Mouse (Mus musculus) neural tube, embryonic 12.5 days (tissue): ENCODE measurements around the gene Wars2. TPM values are rescaled to one million over a fixed set of nuclear protein-coding genes. Genes with fewer than 3 reads are reported as not detected.

Experiments
- ATAC-seq: fragments of 200-750 bp; cut with Nextera tagmentation; 2 replicates; pipeline ENCODE4 v1.8.0; 2017; ENCODE audit warnings: low read depth, mild to moderate bottlenecking, moderate TSS enrichment, moderate library complexity; ENCODE audit not compliant: low FRiP score
- H3K27ac ChIP-seq: fragments of 300-500 bp; sonication (generic); 2 replicates; pipeline ENCODE4 v1.5.1; 2016
- H3K27me3 ChIP-seq: fragments of 300-500 bp; sonication (generic); replicated peaks from 2 replicates; pipeline ENCODE4 v1.6.1; 2016; ENCODE audit warnings: mild to moderate bottlenecking
- H3K36me3 ChIP-seq: fragments of 300-500 bp; sonication (generic); 2 replicates; pipeline ENCODE4 v1.6.1; 2016; ENCODE audit warnings: mild to moderate bottlenecking
- H3K4me1 ChIP-seq: fragments of 300-500 bp; sonication (generic); 2 replicates; pipeline ENCODE4 v1.6.1; 2016
- H3K4me2 ChIP-seq: fragments of 300-500 bp; sonication (generic); replicated peaks from 2 replicates; pipeline ENCODE4 v1.6.1; 2016; ENCODE audit warnings: mild to moderate bottlenecking
- H3K4me3 ChIP-seq: fragments of 300-500 bp; sonication (generic); 2 replicates; pipeline ENCODE4 v1.5.1; 2016
- H3K9ac ChIP-seq: fragments of 300-500 bp; sonication (generic); 2 replicates; pipeline ENCODE4 v1.6.1; 2016; ENCODE audit warnings: mild to moderate bottlenecking
- H3K9me3 ChIP-seq: fragments of 300-500 bp; sonication (generic); 2 replicates; pipeline ENCODE4 v1.6.1; 2016; ENCODE audit warnings: mild to moderate bottlenecking
- WGBS: fragments of 180-500 bp; shearing (Covaris S2); methylation state at CpG from one replicate; pipeline ENCODE4 v1.1.7; 2016; 5-methylcytosine and 5-hydroxymethylcytosine counted together
- microRNA-seq: library from miRNA; unstranded; fragments of <30 nt; microRNA quantifications from one replicate; pipeline ENCODE4, GENCODE M21; 2017
- polyA plus RNA-seq: library from polyadenylated mRNA; unstranded; fragments of >200 nt; fragmentation: Nextera tagmentation; extraction: Ambion mirVana; gene quantifications from 2 replicates; pipeline ENCODE4 v1.2.1, GENCODE M21; 2016

The Wars2 gene
- polyA plus RNA-seq, 1 experiment from 2014 or later: 5.5 TPM

DNA sequence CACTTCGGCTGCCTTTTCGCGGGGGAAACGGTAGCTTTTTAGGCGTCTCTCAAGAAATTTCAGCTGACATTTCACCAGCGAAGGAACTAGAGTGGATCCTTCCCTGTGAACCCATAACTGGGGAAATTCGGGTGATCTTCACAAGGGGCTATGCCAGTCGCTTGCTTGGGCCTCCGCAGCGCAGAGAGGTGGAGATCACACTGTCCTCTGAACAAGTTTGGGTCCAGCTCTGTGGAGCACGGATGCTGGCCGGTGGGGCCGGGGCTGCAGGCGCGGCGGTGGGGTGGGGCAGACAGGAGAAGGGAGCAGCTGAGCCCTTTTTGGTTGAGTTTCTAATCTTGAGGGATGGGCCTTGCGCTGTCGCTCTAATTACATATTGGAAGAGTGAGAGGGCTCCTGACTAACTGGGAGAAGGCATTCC, 120.5 kb downstream of the Wars2 start:
- Histone ChIP-seq H3K4me1 (0 out of 2 replicates have a peak, but pooled peaks cover 3% of the 10 kb centered on the region), H3K4me3 (no peak overlapping the region), H3K9me3 (no peaks in the 10 kb centered on the region), H3K4me2 (no peak overlapping the region), H3K27me3 (peaks cover 90% of the 10 kb centered on the region), H3K9ac (no peak overlapping the region), H3K36me3 (no peaks in the 10 kb centered on the region), H3K27ac (no peak overlapping the region)
- under 1% methylated on average over 18 of the region's 18 CpGs for WGBS
- ATAC-seq: no peak

DNA sequence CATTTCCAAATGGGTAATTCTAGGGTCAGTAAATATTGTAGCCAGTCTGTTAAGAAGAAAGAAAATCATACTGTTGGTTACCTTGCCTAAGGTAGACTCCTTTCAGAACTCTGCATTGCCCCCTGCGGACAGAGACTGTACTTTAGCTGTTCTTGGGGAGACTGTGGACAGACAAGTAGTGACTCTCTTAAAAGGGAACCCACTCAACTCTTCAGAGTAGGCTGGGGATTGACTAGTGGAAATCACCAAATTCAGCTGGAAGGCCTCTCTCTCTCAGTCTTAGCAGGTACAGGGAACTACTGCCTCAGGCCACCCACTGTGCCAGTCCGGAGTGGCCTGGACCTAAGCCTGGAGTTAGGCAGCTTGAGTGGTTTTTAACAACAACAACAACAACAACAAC, 121.1 kb downstream of the Wars2 start:
- no peak overlapping the region for H3K27ac ChIP-seq
- no peak overlapping the region for H3K4me3 ChIP-seq
- no peaks in the 10 kb centered on the region for H3K36me3 ChIP-seq
- no peaks in the 10 kb centered on the region for H3K9me3 ChIP-seq
- WGBS: 3% methylated on average over 2 of the region's 2 CpGs
- H3K4me2 ChIP-seq: no peak overlapping the region
- H3K4me1 ChIP-seq: 0 out of 2 replicates have a peak, but pooled peaks cover 1% of the 10 kb centered on the region
- no peak for ATAC-seq
- no peak overlapping the region for H3K9ac ChIP-seq
- peaks cover 89% of the 10 kb centered on the region for H3K27me3 ChIP-seq

DNA sequence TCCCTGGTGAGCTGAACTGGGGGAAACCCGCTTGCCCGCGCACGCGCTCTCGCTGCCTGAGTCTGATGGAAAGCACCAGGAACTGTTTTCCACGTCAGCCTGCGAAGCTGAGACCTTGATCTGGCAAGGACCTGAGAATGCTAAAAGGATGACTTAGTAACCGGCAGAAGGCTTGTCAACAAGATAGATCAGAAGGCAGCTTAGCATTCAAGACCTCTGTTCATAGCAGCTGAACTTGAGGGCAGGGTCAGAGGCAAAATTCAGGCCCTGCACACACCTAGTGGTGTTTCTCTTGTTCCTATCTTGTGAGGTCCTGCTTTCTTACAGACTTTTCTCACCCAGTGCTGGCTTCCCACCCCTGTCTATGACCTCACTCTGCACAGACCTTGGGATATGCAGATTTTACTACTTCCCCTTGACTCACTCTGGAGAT, 122.6 kb downstream of the Wars2 start:
- H3K27ac ChIP-seq: no peak overlapping the region
- no peaks in the 10 kb centered on the region for H3K4me1 ChIP-seq
- no peak for ATAC-seq
- H3K9me3 ChIP-seq: no peaks in the 10 kb centered on the region
- H3K36me3 ChIP-seq: no peaks in the 10 kb centered on the region
- no peak overlapping the region for H3K9ac ChIP-seq
- H3K4me3 ChIP-seq: no peak overlapping the region
- peaks cover 79% of the 10 kb centered on the region for H3K27me3 ChIP-seq
- 18% methylated on average over 9 of the region's 9 CpGs for WGBS
- no peak overlapping the region for H3K4me2 ChIP-seq

DNA sequence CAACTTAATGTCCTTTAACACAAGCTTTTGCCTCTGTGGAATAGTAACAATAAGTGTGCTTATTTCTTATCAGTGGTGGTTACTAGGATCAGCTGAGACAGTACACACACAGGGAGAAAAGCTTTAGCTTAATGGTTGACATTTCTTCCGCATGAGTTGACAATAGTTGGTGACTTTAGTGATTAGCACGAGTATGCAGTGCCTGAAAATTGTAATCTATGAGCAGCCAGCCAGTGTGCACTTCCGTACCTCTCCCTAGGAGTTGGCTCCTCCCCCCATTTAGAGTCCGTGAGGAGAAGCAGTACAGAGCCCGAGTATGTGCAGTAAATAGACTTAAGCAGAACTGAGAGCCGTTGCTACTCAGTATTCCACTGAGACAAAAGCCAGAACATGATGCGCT, 123.8 kb downstream of the Wars2 start:
- no peaks in the 10 kb centered on the region for H3K9me3 ChIP-seq
- no peak overlapping the region for H3K4me2 ChIP-seq
- no peak for ATAC-seq
- H3K4me3 ChIP-seq: no peak overlapping the region
- no peak overlapping the region for H3K27ac ChIP-seq
- H3K36me3 ChIP-seq: no peaks in the 10 kb centered on the region
- no peak overlapping the region for H3K9ac ChIP-seq
- H3K27me3 ChIP-seq: peaks cover 69% of the 10 kb centered on the region
- H3K4me1 ChIP-seq: no peaks in the 10 kb centered on the region
- 27% methylated on average over 7 of the region's 7 CpGs for WGBS

DNA sequence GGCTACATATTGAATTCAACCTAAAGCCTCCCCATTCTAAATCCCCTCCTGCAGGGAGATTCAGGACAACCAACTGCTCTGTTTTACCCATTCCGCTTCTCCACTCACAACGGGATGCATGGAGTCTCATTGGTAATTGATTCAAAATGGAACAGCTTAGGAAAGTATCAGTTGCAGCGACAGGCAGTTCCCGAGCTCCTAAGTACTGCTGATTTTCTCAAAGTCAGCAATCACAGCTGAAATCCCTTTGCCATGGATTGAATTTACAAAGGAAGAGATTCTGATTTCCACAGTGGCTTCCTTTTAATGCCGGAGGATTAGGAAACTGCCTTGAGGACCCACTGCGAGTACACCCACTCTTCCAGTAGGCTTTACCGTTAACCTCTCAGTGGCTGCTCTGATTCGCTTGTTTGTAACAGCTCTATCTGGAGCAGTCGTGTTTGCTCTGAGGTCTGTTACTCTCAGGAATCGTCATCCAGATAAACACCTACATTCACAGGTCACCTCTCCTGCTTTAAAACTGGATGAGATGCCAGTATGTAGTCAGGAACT, 126.0 kb downstream of the Wars2 start:
- ATAC-seq: no peak
- 61% methylated on average over 10 of the region's 10 CpGs for WGBS
- H3K27ac ChIP-seq: no peak overlapping the region
- no peaks in the 10 kb centered on the region for H3K4me1 ChIP-seq
- H3K27me3 ChIP-seq: peaks cover 52% of the 10 kb centered on the region
- H3K9ac ChIP-seq: no peak overlapping the region
- H3K9me3 ChIP-seq: no peaks in the 10 kb centered on the region
- H3K36me3 ChIP-seq: no peaks in the 10 kb centered on the region
- H3K4me3 ChIP-seq: no peak overlapping the region
- no peak overlapping the region for H3K4me2 ChIP-seq

DNA sequence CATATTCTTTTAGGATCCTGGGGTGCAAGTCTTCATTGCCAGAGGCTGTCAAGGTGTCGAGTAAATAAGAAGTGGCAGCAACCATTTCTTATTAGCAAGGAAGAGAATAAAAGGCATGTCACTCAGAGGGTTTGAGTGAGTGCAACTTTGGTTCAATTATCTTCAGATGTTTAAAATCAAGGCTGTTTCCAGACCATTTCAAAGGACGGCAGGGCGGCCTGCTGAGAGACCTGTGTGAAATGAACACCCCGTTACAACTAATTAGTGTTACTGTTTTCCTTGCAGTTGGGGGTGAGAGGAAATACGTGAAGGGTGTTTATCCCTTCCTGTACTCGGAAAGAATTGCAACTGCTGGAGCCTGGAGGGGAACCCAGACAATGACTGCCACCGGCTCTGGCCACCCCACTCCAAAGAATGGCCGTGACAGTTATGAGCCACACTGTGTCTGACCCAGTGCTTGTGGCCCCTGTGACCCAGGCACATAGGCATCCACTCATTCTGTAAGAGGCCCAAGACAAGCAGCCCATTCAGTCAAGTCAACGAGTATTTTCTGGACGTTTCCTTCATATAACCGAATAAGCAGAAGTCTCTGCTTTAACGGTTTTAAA, 137.2 kb downstream of the Wars2 start:
- no peaks in the 10 kb centered on the region for H3K27me3 ChIP-seq
- H3K4me2 ChIP-seq: no peak overlapping the region
- no peak overlapping the region for H3K9ac ChIP-seq
- no peaks in the 10 kb centered on the region for H3K9me3 ChIP-seq
- no peaks in the 10 kb centered on the region for H3K4me1 ChIP-seq
- no peaks in the 10 kb centered on the region for H3K36me3 ChIP-seq
- no peak overlapping the region for H3K27ac ChIP-seq
- no peak for ATAC-seq
- H3K4me3 ChIP-seq: no peak overlapping the region
- 43% methylated on average over 12 of the region's 12 CpGs for WGBS

DNA sequence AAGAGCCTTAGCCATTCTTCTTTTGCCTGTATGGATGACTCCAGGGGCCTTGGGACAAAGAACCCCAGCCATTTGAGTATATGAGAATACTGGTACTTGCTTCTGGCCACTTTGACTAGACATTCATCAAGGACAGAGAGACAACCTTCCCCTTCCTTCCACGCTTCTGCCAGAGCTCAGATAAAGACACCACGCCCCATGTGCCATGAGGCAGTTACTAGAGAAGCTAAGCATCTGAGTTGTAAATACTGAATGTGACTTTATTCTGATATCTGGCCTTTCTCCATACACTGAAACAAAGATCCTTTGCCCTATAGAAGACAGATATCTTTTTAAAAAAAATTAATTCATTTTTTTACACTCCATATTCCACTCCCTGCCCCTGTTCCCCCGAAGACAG, 138.8 kb downstream of the Wars2 start:
- Histone ChIP-seq H3K9ac (no peak overlapping the region), H3K9me3 (no peaks in the 10 kb centered on the region), H3K27me3 (no peaks in the 10 kb centered on the region), H3K27ac (no peak overlapping the region), H3K4me1 (no peaks in the 10 kb centered on the region), H3K4me3 (no peak overlapping the region), H3K4me2 (no peak overlapping the region), H3K36me3 (no peaks in the 10 kb centered on the region)
- ATAC-seq: no peak
- WGBS: 90% methylated on average over 3 of the region's 3 CpGs

DNA sequence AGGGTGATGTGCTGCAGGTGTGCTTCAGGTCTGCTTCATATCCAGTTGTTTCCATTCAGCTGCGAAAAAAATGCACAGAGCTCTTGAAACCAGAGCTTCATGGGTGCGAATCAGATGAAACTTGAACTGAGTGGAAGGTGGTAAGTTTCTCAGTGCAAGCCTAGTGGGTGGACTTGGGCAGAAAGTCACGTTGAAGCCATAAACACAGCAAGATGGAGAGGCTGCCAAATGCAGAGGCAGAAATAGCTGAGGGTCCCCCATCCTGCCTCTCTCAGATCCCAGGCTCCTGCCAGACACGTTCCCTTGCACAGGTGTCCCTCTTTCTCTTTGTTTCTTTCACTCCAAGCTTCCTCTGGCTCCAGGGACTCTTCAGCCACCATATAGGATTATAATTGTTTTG, 140.6 kb downstream of the Wars2 start:
- Histone ChIP-seq H3K4me1 (no peaks in the 10 kb centered on the region), H3K9me3 (no peaks in the 10 kb centered on the region), H3K9ac (no peak overlapping the region), H3K27ac (no peak overlapping the region), H3K36me3 (no peaks in the 10 kb centered on the region), H3K27me3 (no peaks in the 10 kb centered on the region), H3K4me2 (no peak overlapping the region), H3K4me3 (no peak overlapping the region)
- WGBS: 72% methylated on average over 4 of the region's 4 CpGs
- ATAC-seq: no peak

DNA sequence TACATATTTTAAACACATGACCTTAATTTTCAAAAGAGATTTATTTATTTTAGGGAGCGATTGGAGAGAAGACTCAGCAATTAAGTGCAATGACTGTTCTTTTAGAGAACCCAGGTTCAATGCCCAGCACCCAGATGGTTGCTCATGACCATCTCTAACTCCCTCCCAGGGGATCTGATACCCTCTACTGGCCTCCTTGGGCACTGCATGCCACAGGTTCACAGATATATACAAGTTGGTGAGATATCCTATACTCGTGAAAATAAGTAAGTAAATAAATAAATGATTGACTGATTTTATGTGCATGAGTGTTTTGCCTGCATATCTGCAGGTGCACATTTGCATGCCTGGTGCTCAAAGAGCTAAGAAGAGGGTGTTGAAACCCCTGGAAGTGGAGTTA, 147.4 kb downstream of the Wars2 start:
- ATAC-seq: no peak
- no peaks in the 10 kb centered on the region for H3K4me1 ChIP-seq
- 53% methylated on average over 2 of the region's 2 CpGs for WGBS
- no peak overlapping the region for H3K27ac ChIP-seq
- H3K36me3 ChIP-seq: no peaks in the 10 kb centered on the region
- H3K4me3 ChIP-seq: no peak overlapping the region
- no peaks in the 10 kb centered on the region for H3K27me3 ChIP-seq
- no peak overlapping the region for H3K4me2 ChIP-seq
- H3K9me3 ChIP-seq: no peaks in the 10 kb centered on the region
- no peak overlapping the region for H3K9ac ChIP-seq

Small RNAs within 50 kb of the gene (microRNA-seq; reads per million reads assigned to microRNA genes)
- not detected for gene Mir6481

Other genes with a start within 250 kb of the Wars2 start
- gene Hao2, start 247.8 kb upstream of the Wars2 start, polyA plus RNA-seq: 0.09 TPM in 1 of 2 replicates, not detected in the other
- 1.6 and 2.7 TPM in 2 replicates for gene Tbx15, start 99.3 kb downstream of the Wars2 start, polyA plus RNA-seq